Mouse (Mus musculus): Measurements from ENCODE around the gene Ap5b1. TPM values are rescaled to one million over a fixed set of nuclear protein-coding genes. Genes with fewer than 3 reads are reported as not detected.
A peak's percentile ranks its signal among the peaks of the same experiment; 100 is the strongest.

The Ap5b1 gene
- 4.0 and 5.5 TPM in 2 replicates for total RNA-seq (2014; fragmentation: Nextera tagmentation)
- total RNA-seq (2017), result 1.4 and 4.3 TPM in 2 replicates

DNA sequence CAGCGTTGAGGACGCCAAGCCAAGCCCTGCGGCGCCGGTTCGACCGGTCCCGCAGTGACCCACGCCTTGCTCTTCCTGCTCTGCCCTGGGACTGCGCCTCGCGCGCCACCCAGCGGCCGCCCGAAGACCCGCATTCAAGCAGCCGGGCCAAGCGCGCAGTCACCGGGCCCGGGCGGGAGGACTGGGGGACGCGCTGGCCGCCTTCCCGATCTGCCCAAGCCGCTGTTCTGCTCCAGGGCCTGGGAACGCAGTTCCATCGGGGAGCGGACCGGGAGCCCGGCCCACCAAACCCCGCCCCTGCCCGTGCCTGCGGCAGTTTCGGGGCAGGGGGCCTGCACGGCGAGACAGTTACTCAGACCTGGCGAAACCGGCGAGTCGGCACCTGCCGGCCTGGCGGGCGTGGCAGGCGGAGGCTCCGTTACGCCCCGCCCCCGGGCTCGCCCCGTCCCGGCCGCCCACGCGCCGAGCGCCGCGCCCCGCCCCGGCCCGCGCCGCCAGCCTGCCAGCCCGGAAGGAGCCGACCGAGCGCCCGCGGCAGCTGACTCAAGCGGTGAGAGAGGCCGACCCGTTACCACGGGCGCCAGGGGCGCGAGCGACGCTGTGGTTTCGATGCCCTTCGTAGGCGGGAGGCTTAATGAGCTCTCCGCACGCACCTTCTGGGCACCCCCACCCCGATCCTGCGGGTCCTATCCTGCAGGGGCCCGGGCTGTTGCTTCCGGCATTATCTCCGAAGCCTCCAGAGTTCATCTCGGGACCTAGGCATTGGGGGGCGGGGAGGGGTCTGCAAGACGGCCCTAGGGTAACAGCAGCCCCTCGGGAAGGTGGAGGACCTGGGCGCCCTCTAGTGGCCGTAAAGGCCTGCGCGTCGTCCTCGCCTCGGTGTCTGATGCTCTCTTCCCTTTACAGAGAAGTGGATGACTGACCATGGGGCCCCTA is at the start of gene Ap5b1:
Gene Ap5b1, plus strand, starts transcription at position 492 of the 936 bp plus-strand sequence.
- peak; percentile 53 for ATAC-seq (replicated peaks; ENCODE audit: low FRiP score, low TSS enrichment, poor library complexity, severe bottlenecking)

DNA sequence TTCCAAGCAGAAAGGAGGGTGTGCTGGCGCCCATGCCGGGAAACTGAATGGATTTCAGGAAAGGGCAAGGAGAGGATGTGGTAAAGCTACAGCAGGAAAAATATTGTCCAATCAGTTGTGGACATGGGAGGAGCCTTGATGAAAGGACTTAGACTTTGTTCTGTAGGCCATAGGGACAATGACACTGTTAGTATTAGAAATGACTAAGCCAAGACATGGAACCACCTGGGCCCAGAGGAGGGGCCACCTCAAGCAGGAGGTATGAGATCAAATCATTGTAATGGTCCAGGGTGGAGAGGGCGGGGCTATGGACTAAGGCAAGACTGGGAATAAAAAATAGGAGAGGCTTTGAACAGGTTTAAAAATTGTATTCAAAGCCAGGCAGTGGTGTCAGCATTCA is 49.1 kb upstream of the Ap5b1 start:
- ATAC-seq (replicated peaks; ENCODE audit: low FRiP score, low TSS enrichment, poor library complexity, severe bottlenecking), result no peak

DNA sequence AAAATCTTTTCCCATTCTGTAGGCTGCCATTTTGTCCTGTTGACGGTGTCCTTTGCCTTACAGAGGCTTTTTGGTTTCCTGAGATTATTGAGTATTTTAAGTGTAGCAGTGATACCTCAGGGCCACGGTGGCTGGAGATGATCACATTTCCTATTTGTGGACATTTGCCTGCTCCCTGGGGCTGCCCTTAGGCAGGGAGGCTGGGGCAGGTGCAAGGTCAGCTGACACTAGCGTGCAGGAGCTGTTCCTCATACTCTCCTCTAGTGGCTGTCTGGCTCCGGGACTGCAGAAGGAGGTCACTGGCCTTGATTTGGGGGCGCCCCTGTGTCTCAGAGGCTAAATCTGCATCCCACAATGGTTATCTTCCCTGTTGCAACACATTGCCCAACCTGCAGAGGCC is 42.6 kb upstream of the Ap5b1 start:
- no peak for ATAC-seq (replicated peaks; ENCODE audit: low FRiP score, low TSS enrichment, poor library complexity, severe bottlenecking)

GRCm38 (mm10) chr19:5529325-5530137 is 38.3 kb upstream of the Ap5b1 start:
- peak; percentile 98 for ATAC-seq (replicated peaks; ENCODE audit: low FRiP score, low TSS enrichment, poor library complexity, severe bottlenecking)

DNA sequence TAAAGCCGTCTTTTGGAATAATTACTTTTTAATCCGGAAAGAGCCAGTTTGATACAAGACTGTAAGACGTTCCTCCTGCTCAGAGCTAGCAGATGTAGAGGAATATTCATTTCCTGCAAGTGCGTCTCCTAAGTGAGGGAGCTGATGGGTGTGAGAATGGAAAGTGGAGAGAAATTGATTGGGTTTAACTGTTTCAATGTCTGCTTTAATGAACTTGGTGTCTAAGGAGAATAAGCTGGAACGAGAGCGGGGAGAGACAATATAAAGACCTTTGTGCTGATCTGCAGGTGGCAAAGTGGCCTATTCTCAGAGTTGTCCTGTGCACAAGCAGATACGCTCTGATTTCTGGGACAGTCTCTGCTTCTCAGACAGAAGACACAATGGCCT is 37.7 kb upstream of the Ap5b1 start:
- no peak for ATAC-seq (replicated peaks; ENCODE audit: low FRiP score, low TSS enrichment, poor library complexity, severe bottlenecking)

GRCm38 (mm10) chr19:5532520-5532919 is 35.3 kb upstream of the Ap5b1 start:
- ATAC-seq (replicated peaks; ENCODE audit: low FRiP score, low TSS enrichment, poor library complexity, severe bottlenecking), result no peak

DNA sequence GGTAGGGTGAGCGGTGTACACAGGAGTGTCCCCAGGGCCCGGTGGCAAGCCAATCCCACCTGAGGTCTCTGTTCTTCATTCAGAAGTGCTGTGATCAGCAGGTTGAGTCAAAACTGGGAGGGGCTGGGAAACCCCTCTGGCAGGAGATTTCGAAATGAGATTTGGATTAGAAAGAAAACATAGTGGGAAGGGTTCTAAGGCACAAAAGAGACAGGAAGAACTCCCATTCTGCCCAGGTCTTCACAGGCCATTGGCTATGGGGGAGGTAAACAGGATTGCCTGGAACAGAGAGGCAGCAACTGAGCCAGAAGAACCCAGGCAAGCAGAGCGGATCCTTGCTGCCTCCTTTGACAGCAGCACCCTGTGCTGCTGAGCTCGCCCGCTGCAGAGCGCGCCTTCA is 29.0 kb upstream of the Ap5b1 start:
- no peak for ATAC-seq (replicated peaks; ENCODE audit: low FRiP score, low TSS enrichment, poor library complexity, severe bottlenecking)

GRCm38 (mm10) chr19:5543362-5543761 is 24.5 kb upstream of the Ap5b1 start:
- ATAC-seq (replicated peaks; ENCODE audit: low FRiP score, low TSS enrichment, poor library complexity, severe bottlenecking), result no peak

DNA sequence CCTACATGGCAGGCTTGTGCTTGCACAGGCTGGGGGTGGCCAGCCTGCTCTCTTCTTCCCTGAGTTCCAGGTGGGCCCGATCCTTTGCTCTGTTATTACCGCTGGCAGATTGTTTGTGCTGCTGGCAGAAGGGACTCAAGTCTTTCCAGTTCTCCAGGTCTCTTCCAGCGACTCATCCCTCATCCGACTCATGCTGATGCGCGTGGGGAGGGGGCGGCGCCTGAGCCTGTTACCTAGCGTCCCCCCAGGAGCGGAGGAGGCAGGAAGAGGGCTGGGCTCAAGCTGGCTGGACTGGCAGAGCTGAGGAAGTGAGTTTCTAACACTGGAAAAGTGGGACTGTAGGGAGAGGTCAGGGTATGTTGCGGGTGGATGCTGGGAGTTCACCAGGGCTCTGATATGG is 23.8 kb upstream of the Ap5b1 start:
- ATAC-seq (replicated peaks; ENCODE audit: low FRiP score, low TSS enrichment, poor library complexity, severe bottlenecking), result no peak

DNA sequence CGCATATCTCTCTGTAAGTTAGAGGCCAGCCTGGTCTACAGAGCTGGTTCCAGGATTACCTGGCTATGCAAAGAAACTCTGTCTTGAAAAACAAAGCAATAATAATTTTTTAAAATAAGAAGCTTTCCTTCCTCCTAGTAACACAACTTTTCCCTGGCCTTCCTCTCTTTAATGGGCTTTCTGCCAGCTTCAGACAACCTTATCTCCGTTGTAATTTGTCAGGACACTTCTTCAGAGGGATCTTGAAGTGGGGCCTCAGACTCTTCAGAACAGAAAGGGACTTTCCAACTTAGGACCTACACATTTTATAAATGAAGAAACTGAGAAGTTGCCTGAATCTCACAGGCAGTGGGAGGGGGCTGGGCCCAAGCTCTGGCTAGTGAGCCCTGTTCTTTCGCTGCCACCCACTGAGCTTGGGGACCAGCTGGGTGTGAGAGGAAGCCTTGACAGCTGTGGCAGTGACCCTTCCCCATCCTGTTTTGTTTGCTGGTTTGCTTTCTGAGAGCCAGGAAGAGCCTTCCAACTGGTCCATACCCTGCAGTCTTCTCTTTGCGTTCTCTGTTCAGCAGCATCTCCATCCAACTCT is 20.3 kb upstream of the Ap5b1 start:
- no peak for ATAC-seq (replicated peaks; ENCODE audit: low FRiP score, low TSS enrichment, poor library complexity, severe bottlenecking)

GRCm38 (mm10) chr19:5553802-5554201 is 14.0 kb upstream of the Ap5b1 start:
- no peak for ATAC-seq (replicated peaks; ENCODE audit: low FRiP score, low TSS enrichment, poor library complexity, severe bottlenecking)

- ATAC-seq (replicated peaks; ENCODE audit: low FRiP score, low TSS enrichment, poor library complexity, severe bottlenecking), result no peak
Measured at GRCm38 (mm10) chr19:5554212-5554611, 13.6 kb upstream of the Ap5b1 start.

DNA sequence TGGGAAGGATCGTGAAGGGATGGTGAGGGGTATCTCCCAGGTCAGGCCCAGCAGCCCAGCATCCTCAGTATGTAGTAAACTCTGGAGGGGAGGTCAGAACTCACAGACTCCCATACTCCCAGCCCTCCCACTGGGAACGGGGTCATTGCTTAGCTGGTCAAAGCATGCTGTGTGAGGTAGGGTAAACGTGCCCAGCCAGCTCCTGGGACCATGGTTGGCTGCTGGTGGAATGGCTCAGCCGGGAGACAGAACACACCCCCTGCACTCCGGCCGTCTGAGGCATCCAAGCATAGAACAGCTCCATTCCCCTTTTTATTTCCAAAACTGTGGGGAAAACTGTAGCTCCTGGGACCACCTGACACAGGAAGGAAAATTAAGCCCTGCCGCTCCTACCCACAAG is 9.7 kb upstream of the Ap5b1 start:
- ATAC-seq (replicated peaks; ENCODE audit: low FRiP score, low TSS enrichment, poor library complexity, severe bottlenecking), result no peak

DNA sequence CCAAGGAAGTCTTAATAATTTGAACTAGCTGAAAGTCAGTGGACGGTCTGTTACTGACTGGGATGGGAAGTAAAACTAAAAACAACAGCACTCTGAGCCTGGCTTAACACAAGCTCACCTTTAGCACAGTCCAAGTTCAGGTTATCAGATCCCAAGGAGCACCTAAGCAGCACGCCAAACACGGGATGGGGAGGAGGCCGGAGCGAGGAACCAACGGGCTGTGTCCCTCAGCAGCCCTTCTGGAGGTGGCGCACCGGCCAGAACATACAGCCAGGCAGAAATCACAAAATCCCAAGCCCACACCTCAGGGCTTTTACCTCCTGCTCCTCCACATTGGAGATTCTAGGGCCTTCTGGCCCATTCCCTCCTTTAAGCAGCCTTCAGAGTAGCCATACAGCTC is 9.1 kb upstream of the Ap5b1 start:
- ATAC-seq (replicated peaks; ENCODE audit: low FRiP score, low TSS enrichment, poor library complexity, severe bottlenecking), result no peak

DNA sequence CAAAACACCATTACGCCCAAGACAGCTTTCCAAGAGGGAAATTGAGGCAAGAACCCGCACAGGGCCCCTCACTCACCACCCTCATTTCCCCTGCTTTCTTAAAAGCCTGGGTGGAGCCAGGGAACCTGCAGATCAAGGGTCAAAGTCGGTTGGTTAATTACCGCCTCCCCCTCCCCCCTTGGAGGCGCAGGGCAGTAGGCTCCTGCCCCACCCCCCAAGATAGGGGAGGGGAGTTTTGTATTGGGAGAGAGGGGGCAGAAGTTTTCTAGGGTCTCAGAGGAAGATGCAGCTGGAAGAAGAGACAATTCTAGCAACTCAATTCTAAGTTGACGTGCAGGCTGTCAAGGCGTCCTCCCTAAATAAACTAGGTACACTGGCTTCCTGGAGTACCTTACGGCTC is 8.6 kb upstream of the Ap5b1 start:
- ATAC-seq (replicated peaks; ENCODE audit: low FRiP score, low TSS enrichment, poor library complexity, severe bottlenecking), result no peak

DNA sequence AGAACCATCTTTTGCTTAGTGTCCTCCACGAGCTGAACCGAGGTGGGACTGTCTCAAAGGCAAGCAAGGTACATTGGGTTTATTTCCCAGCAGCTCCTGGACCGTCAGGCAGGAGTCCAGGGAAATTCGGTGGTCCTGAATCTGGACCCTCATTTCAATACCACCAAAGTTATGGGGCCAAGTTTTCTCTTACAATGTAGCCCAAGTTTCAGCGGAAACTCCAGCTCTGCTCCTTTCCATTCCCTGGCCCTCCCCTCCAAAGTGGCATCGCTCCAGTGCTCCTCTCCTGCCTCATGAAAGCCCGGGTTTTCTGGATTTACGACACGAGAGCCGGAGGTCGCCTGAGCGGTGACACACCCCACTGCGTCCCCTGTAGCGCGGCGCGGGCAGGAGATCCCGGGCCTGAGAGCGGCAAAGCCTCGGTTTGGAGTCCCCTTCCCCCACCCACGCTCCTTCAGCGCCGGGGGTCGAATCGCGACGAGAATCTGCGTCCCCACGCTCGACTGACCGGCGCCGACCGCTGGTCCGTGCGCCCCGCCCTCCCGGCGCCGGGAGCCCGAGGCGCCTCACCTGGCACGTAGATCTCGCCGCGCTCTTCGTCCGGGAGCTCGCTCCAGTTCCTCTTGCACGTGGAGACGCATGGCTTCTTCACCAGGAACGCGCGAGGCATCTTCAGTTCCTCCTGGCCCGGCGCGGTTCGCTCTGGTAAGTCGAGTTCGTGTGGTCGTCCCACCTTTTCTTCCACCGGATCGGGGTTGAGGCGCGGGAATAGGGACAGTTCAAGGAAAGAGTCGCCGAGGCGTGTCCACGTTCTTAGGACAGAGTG is 8.0 kb upstream of the Ap5b1 start:
- ATAC-seq (replicated peaks; ENCODE audit: low FRiP score, low TSS enrichment, poor library complexity, severe bottlenecking), result no peak

DNA sequence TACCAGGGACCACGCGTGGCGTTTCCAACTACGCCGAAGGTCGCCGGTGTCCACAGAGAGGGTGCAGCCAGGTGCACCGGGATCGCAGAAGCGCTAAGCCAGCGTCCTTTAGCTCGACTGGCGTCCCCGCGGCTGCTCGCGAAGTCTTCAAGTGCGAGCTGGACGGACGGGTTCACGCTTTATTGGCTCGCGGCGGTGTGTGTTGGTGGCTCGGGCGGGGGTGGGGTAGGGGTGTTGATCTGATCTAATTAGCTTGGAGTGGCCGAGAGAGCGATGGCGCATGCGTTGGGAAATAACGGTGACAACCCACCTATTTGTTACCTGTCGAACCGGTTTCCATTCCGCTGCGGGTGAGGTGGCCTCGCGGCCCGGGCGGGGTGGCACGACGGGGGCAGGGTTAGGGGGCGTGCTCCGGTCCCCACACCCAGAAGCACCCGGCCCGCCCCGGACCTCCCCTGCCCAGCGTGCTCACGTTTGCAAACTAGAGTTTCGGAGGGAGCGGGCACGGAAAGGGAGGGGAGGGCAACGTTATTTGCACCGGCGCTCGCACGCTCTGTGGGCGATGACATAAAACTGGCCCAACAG is 7.3 kb upstream of the Ap5b1 start, which contains the start of gene Ovol1:
Gene Ovol1, minus strand, starts transcription at position 190 of the 585 bp plus-strand sequence.
- no peak for ATAC-seq (replicated peaks; ENCODE audit: low FRiP score, low TSS enrichment, poor library complexity, severe bottlenecking)

DNA sequence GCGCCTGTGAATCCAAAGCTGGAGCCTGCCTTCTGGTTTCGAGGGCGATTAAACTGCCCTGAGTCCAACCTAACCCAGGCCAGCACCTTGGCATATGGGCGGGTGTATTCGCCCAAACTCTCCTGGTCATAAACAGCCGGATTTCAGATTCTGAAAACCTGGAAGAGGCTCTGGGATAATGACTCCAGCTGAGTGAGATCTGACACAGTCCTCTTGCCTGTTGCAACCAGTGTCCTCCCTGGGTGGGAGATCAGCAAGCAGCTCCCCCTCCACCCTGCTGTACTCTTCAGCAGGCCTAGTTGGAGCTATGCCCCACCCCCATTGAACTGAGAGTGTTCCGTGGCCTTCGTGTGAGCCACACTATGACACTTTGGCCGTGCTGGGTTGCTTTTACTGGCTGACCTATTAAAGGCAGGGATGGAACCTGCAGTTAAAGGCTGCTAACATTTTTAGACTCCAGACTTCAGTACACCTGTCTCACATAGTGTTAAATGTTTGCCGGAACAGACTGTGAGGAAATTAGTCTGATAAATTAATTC is 6.5 kb upstream of the Ap5b1 start:
- no peak for ATAC-seq (replicated peaks; ENCODE audit: low FRiP score, low TSS enrichment, poor library complexity, severe bottlenecking)

- no peak for ATAC-seq (replicated peaks; ENCODE audit: low FRiP score, low TSS enrichment, poor library complexity, severe bottlenecking)
Measured at GRCm38 (mm10) chr19:5561886-5562285, 5.9 kb upstream of the Ap5b1 start.
